Mouse (Mus musculus): ENCODE data around the gene Fam169a. TPM values are rescaled to one million over a fixed set of nuclear protein-coding genes. Genes with fewer than 3 reads are reported as not detected.

Fam169a gene
- total RNA-seq, 2 experiments from 2014 or later: 1.8 to 14.0 TPM

- no peak for DNase-seq
These were observed 113.2 kb downstream of the Fam169a start for GRCm38 (mm10) chr13:97180113-97180828.

Other genes with a start within 250 kb of the Fam169a start
- gene Gcnt4, start 142.6 kb upstream of the Fam169a start, total RNA-seq (2021): 1 to 10 TPM in 1 of 2 experiments, under 1 TPM in 1; 0.17 to 1.4 TPM
- not detected for gene 1700029F12Rik, start 32.9 kb upstream of the Fam169a start, total RNA-seq (2021)
- gene Gm6169, start 32.0 kb downstream of the Fam169a start, total RNA-seq (2021): 10 to 100 TPM in 1 of 2 experiments, 1 to 10 TPM in 1; 1.1 to 10.4 TPM
- gene Gfm2, start 70.7 kb downstream of the Fam169a start, total RNA-seq (2021): 10 to 100 TPM; 40.5 to 46.5 TPM
- 10 to 100 TPM; 65.3 to 68.8 TPM for gene Nsa2, start 70.7 kb downstream of the Fam169a start, total RNA-seq (2021)
- gene Hexb, start 131.1 kb downstream of the Fam169a start, total RNA-seq (2021): 10 to 100 TPM; 27.6 to 29.2 TPM
- 10 to 100 TPM in 1 of 2 experiments, 1 to 10 TPM in 1; 8.3 to 10.2 TPM for gene Enc1, start 173.8 kb downstream of the Fam169a start, total RNA-seq (2021)